Mouse (Mus musculus): Measurements from ENCODE around the gene Piezo1. TPM values are rescaled to one million over a fixed set of nuclear protein-coding genes. Genes with fewer than 3 reads are reported as not detected.

Gene Piezo1
- polyA plus RNA-seq, 1 experiment from 2014 or later, result 8.2 TPM

GRCm38 (mm10) chr8:122469407-122469806, 81.7 kb downstream of the Piezo1 start:
- WGBS, result 84% methylated on average over 6 of the region's 6 CpGs
- no peaks in the 10 kb centered on the region for H3K27me3 ChIP-seq (ENCODE audit: low read depth, poor library complexity, severe bottlenecking)
- H3K9me3 ChIP-seq (replicated peaks), result no peaks in the 10 kb centered on the region
- H3K36me3 ChIP-seq, result peaks cover 67% of the 10 kb centered on the region
- DNase-seq (ENCODE audit: low spot score), result no peak
- H3K4me1 ChIP-seq, result peaks cover 5% of the 10 kb centered on the region
- H3K4me3 ChIP-seq, result no peak overlapping the region
- no peak overlapping the region for H3K27ac ChIP-seq (replicated peaks)

GRCm38 (mm10) chr8:122467816-122468215, 83.3 kb downstream of the Piezo1 start:
- no peaks in the 10 kb centered on the region for H3K9me3 ChIP-seq (replicated peaks)
- peaks cover 7% of the 10 kb centered on the region for H3K27me3 ChIP-seq (ENCODE audit: low read depth, poor library complexity, severe bottlenecking)
- WGBS, result 93% methylated on average over 13 of the region's 13 CpGs
- peaks cover 53% of the 10 kb centered on the region for H3K36me3 ChIP-seq
- H3K27ac ChIP-seq (replicated peaks), result no peak overlapping the region
- no peak overlapping the region for H3K4me3 ChIP-seq
- no peak for DNase-seq (ENCODE audit: low spot score)
- peaks cover 4% of the 10 kb centered on the region; the same call in 1 of the 2 replicates for H3K4me1 ChIP-seq

- Histone ChIP-seq H3K36me3 (peaks cover 35% of the 10 kb centered on the region), H3K27me3 (ENCODE audit: low read depth, poor library complexity, severe bottlenecking) (peaks cover 35% of the 10 kb centered on the region), H3K9me3 (replicated peaks) (no peaks in the 10 kb centered on the region), H3K4me3 (no peak overlapping the region), H3K4me1 (peaks cover 29% of the 10 kb centered on the region), H3K27ac (replicated peaks) (no peak overlapping the region)
- no peak for DNase-seq (ENCODE audit: low spot score)
- WGBS, result 76% methylated on average over 7 of the region's 7 CpGs
Measured at GRCm38 (mm10) chr8:122464985-122465384, 86.1 kb downstream of the Piezo1 start.

GRCm38 (mm10) chr8:122463651-122464640, 87.2 kb downstream of the Piezo1 start:
- Histone ChIP-seq H3K4me3 (no peak overlapping the region), H3K27me3 (ENCODE audit: low read depth, poor library complexity, severe bottlenecking) (peaks cover 45% of the 10 kb centered on the region), H3K9me3 (replicated peaks) (no peaks in the 10 kb centered on the region), H3K27ac (replicated peaks) (no peak overlapping the region), H3K36me3 (peaks cover 29% of the 10 kb centered on the region), H3K4me1 (peaks cover 30% of the 10 kb centered on the region)
- no peak for DNase-seq (ENCODE audit: low spot score)
- WGBS, result 72% methylated on average over 12 of the region's 12 CpGs

- WGBS, result 68% methylated on average over 8 of the region's 8 CpGs
- Histone ChIP-seq H3K27ac (replicated peaks) (no peak overlapping the region), H3K9me3 (replicated peaks) (no peaks in the 10 kb centered on the region), H3K4me3 (no peak overlapping the region), H3K4me1 (peaks cover 30% of the 10 kb centered on the region), H3K36me3 (peaks cover 16% of the 10 kb centered on the region), H3K27me3 (ENCODE audit: low read depth, poor library complexity, severe bottlenecking) (peaks cover 59% of the 10 kb centered on the region)
- no peak for DNase-seq (ENCODE audit: low spot score)
Measured at GRCm38 (mm10) chr8:122462510-122462909, 88.6 kb downstream of the Piezo1 start.

GRCm38 (mm10) chr8:122461473-122462148, 89.5 kb downstream of the Piezo1 start:
- peaks cover 7% of the 10 kb centered on the region for H3K36me3 ChIP-seq
- DNase-seq (ENCODE audit: low spot score), result no peak
- H3K9me3 ChIP-seq (replicated peaks), result no peaks in the 10 kb centered on the region
- 64% methylated on average over 11 of the region's 11 CpGs for WGBS
- H3K4me1 ChIP-seq, result peaks cover 30% of the 10 kb centered on the region
- no peak overlapping the region for H3K27ac ChIP-seq (replicated peaks)
- H3K4me3 ChIP-seq, result no peak overlapping the region
- H3K27me3 ChIP-seq (ENCODE audit: low read depth, poor library complexity, severe bottlenecking), result peaks cover 66% of the 10 kb centered on the region

GRCm38 (mm10) chr8:122460524-122461472, 90.3 kb downstream of the Piezo1 start, which contains the start of gene Snai3:
Snai3 (minus strand) TSS chr8:122460733.
- no peak within 1 kb of the TSS for H3K27ac ChIP-seq (replicated peaks)
- DNase-seq (ENCODE audit: low spot score), result peak; percentile 47
- peak within 1 kb of the TSS; percentile 53 for H3K4me3 ChIP-seq
- H3K27me3 ChIP-seq (ENCODE audit: low read depth, poor library complexity, severe bottlenecking), result peaks cover 74% of the 10 kb centered on the region
- no peaks in the 10 kb centered on the region for H3K9me3 ChIP-seq (replicated peaks)
- peaks cover 30% of the 10 kb centered on the region for H3K4me1 ChIP-seq
- H3K36me3 ChIP-seq, result no peaks in the 10 kb centered on the region; the same call in 1 of the 2 replicates
- WGBS, result 4% methylated on average over 56 of the region's 56 CpGs

GRCm38 (mm10) chr8:122459990-122460389, 91.1 kb downstream of the Piezo1 start:
- H3K9me3 ChIP-seq (replicated peaks), result no peaks in the 10 kb centered on the region
- H3K27ac ChIP-seq (replicated peaks), result no peak overlapping the region
- H3K4me1 ChIP-seq, result peaks cover 30% of the 10 kb centered on the region
- WGBS, result 30% methylated on average over 7 of the region's 7 CpGs
- no peaks in the 10 kb centered on the region for H3K36me3 ChIP-seq
- peak overlapping the region; percentile 53 for H3K4me3 ChIP-seq
- no peak for DNase-seq (ENCODE audit: low spot score)
- H3K27me3 ChIP-seq (ENCODE audit: low read depth, poor library complexity, severe bottlenecking), result peaks cover 80% of the 10 kb centered on the region

GRCm38 (mm10) chr8:122459218-122459900, 91.8 kb downstream of the Piezo1 start:
- 64% methylated on average over 6 of the region's 6 CpGs for WGBS
- DNase-seq (ENCODE audit: low spot score), result no peak
- H3K27me3 ChIP-seq (ENCODE audit: low read depth, poor library complexity, severe bottlenecking), result peaks cover 80% of the 10 kb centered on the region

GRCm38 (mm10) chr8:122457171-122457570, 94.0 kb downstream of the Piezo1 start:
- Histone ChIP-seq H3K36me3 (no peaks in the 10 kb centered on the region), H3K4me1 (peaks cover 22% of the 10 kb centered on the region), H3K27me3 (ENCODE audit: low read depth, poor library complexity, severe bottlenecking) (peaks cover 67% of the 10 kb centered on the region), H3K27ac (replicated peaks) (no peak overlapping the region), H3K4me3 (no peak overlapping the region), H3K9me3 (replicated peaks) (no peaks in the 10 kb centered on the region)
- WGBS, result 84% methylated on average over 11 of the region's 11 CpGs
- no peak for DNase-seq (ENCODE audit: low spot score)

More at GRCm38 (mm10) chr8:122459218-122459900, 91.8 kb downstream of the Piezo1 start:
- Histone ChIP-seq H3K27ac (replicated peaks) (no peak overlapping the region), H3K4me1 (peaks cover 30% of the 10 kb centered on the region), H3K36me3 (no peaks in the 10 kb centered on the region), H3K9me3 (replicated peaks) (no peaks in the 10 kb centered on the region), H3K4me3 (no peak overlapping the region)

GRCm38 (mm10) chr8:122454409-122454808, 96.7 kb downstream of the Piezo1 start:
- Histone ChIP-seq H3K27me3 (ENCODE audit: low read depth, poor library complexity, severe bottlenecking) (peaks cover 39% of the 10 kb centered on the region), H3K9me3 (replicated peaks) (no peaks in the 10 kb centered on the region), H3K4me1 (no peaks in the 10 kb centered on the region), H3K4me3 (no peak overlapping the region), H3K36me3 (no peaks in the 10 kb centered on the region), H3K27ac (replicated peaks) (no peak overlapping the region)
- 97% methylated on average over 6 of the region's 6 CpGs for WGBS
- DNase-seq (ENCODE audit: low spot score), result no peak
